Mouse (Mus musculus): ENCODE results near the gene Samd4b.

The Samd4b gene

GRCm38 (mm10) chr7:28376011-28376771 is 221.8 kb downstream of the Samd4b start:
- peak; percentile 83 to 89 for DNase-seq

GRCm38 (mm10) chr7:28375176-28375921 is 222.6 kb downstream of the Samd4b start:
- peak; percentile 93 to 96 for DNase-seq

- peak in 1 of 2 experiments; percentile 30 for DNase-seq
Observed at GRCm38 (mm10) chr7:28374647-28375046, 223.3 kb downstream of the Samd4b start.

GRCm38 (mm10) chr7:28373891-28374495 is 224.0 kb downstream of the Samd4b start:
- DNase-seq, result no peak

GRCm38 (mm10) chr7:28373131-28373581 is 224.8 kb downstream of the Samd4b start:
- DNase-seq, result peak; percentile 84 to 89

GRCm38 (mm10) chr7:28372251-28373108 is 225.5 kb downstream of the Samd4b start, which contains the start of gene Plekhg2:
Plekhg2 (minus strand) TSS chr7:28372599.
- peak; percentile 98 to 99 for DNase-seq

GRCm38 (mm10) chr7:28371514-28371989 is 226.4 kb downstream of the Samd4b start:
- DNase-seq, result peak; percentile 83 to 89

- peak; percentile 35 to 63 for DNase-seq
Observed at GRCm38 (mm10) chr7:28370977-28371513, 226.9 kb downstream of the Samd4b start.

GRCm38 (mm10) chr7:28370051-28370450 is 227.9 kb downstream of the Samd4b start:
- DNase-seq, result no peak

- no peak for DNase-seq
Observed at GRCm38 (mm10) chr7:28368276-28368920, 229.5 kb downstream of the Samd4b start.

GRCm38 (mm10) chr7:28367663-28368275 is 230.2 kb downstream of the Samd4b start:
- no peak for DNase-seq

GRCm38 (mm10) chr7:28362441-28363060 is 235.4 kb downstream of the Samd4b start:
- peak in 1 of 2 experiments; percentile 4 for DNase-seq

- peak in 1 of 2 experiments; percentile 2 for DNase-seq
Observed at GRCm38 (mm10) chr7:28361647-28362341, 236.2 kb downstream of the Samd4b start.

- DNase-seq, result no peak
Observed at GRCm38 (mm10) chr7:28360291-28360690, 237.7 kb downstream of the Samd4b start.

- DNase-seq, result peak in 1 of 2 experiments; percentile 33
Observed at GRCm38 (mm10) chr7:28359854-28360253, 238.1 kb downstream of the Samd4b start.

GRCm38 (mm10) chr7:28358431-28358830 is 239.5 kb downstream of the Samd4b start:
- DNase-seq, result no peak

GRCm38 (mm10) chr7:28357984-28358383 is 240.0 kb downstream of the Samd4b start:
- peak in 1 of 2 experiments; percentile 47 for DNase-seq

- peak; percentile 81 to 88 for DNase-seq
Observed at GRCm38 (mm10) chr7:28356981-28357380, 241.0 kb downstream of the Samd4b start.

- DNase-seq, result no peak
Observed at GRCm38 (mm10) chr7:28355221-28355620, 242.7 kb downstream of the Samd4b start.

- DNase-seq, result no peak
Observed at GRCm38 (mm10) chr7:28354596-28354995, 243.3 kb downstream of the Samd4b start.
